Mouse (Mus musculus) lung, adult 2 months (tissue): ENCODE measurements around the gene Pdzd4. TPM values are rescaled to one million over a fixed set of nuclear protein-coding genes. Genes with fewer than 3 reads are reported as not detected.

Source experiments
- DNase-seq: peaks from one replicate; pipeline ENCODE4 v3.0.0; 2022
- H3K4me1 ChIP-seq: fragments of 200-500 bp; 2 replicates; pipeline ENCODE4 v1.6.1; 2011; ENCODE audit warnings: low read length; ENCODE audit not compliant: control insufficient read depth, insufficient read depth
- H3K4me3 ChIP-seq: fragments of 200-500 bp; replicated peaks from 2 replicates; pipeline ENCODE3; 2011; ENCODE audit warnings: low read depth, mild to moderate bottlenecking, control low read depth, low read length; ENCODE audit errors: extremely low read depth
- CTCF ChIP-seq: fragments of 200-500 bp; IDR thresholded peaks from 2 replicates; pipeline ENCODE4 v1.5.1; 2011; ENCODE audit warnings: mild to moderate bottlenecking, low read length, control low read depth; ENCODE audit not compliant: insufficient read depth
- POLR2A ChIP-seq: fragments of 200-500 bp; IDR thresholded peaks from 2 replicates; pipeline ENCODE4 v1.6.1; 2011; ENCODE audit warnings: low read depth, mild to moderate bottlenecking, control low read depth, low read length, borderline replicate concordance; ENCODE audit errors: extremely low read depth
- WGBS: fragments of 180-500 bp; shearing (Covaris S2); methylation state at CpG from one replicate; pipeline ENCODE4 v1.1.7; 2018; 5-methylcytosine and 5-hydroxymethylcytosine counted together
- polyA plus RNA-seq: library from polyadenylated mRNA; depleted of rRNA; stranded (reverse); fragments of >200 nt; gene quantifications from 2 replicates; pipeline ENCODE4 v1.2.3, GENCODE M21; 2012

Pdzd4 gene
- polyA plus RNA-seq, 1 experiment, result 2.2 TPM

GRCm38 (mm10) chrX:73786364-73787224 lies 38.2 kb downstream of the Pdzd4 start, which contains the start of the genes Idh3g and Ssr4:
Gene Idh3g, minus strand, starts transcription at chrX:73786897.
Gene Ssr4, plus strand, starts transcription at chrX:73787028.
- Histone ChIP-seq H3K4me1 (no peaks in the 10 kb centered on the region; the same call in 1 of the 2 replicates), H3K4me3 (peak within 1 kb of the TSS; percentile 98)
- TF ChIP-seq CTCF (no peak), POLR2A (peak; percentile 83; the same call in 1 of the 2 replicates)
- DNase-seq, result peak; percentile 91
- WGBS, result 28% methylated on average over 52 of the region's 52 CpGs

DNA sequence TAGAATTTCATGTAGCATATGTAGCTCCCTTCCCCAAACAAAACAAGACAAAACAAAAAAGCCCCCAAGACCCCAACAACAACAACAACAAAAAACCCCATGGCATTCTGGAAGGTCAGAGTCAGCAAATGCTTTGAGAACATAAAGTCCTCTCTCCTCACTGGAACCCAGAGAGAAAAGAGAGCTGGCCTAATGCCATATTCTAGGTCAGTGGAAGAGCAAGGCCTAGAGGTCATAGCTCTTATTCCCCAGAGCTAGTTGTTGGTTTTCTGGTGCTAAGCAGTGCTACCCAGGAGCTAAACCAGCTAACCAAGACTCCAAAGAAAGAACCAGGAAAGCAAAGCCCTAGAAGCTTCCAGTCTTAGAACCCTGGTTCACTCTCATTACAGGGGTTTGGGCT lies 39.1 kb downstream of the Pdzd4 start:
- no peak for DNase-seq
- peak overlapping the region; percentile 98 for H3K4me3 ChIP-seq
- no peaks in the 10 kb centered on the region; the same call in 1 of the 2 replicates for H3K4me1 ChIP-seq
- TF ChIP-seq CTCF, result no peak
- no peak for TF ChIP-seq POLR2A

GRCm38 (mm10) chrX:73782227-73782626 lies 42.5 kb downstream of the Pdzd4 start:
- no peak for DNase-seq
- TF ChIP-seq CTCF, result no peak
- TF ChIP-seq POLR2A, result no peak
- H3K4me3 ChIP-seq, result no peak overlapping the region
- H3K4me1 ChIP-seq, result no peaks in the 10 kb centered on the region; the same call in 1 of the 2 replicates
- 73% methylated on average over 3 of the region's 3 CpGs for WGBS

GRCm38 (mm10) chrX:73774802-73775483 lies 49.8 kb downstream of the Pdzd4 start:
- TF ChIP-seq CTCF, result no peak
- 0 out of 2 replicates have a peak, but pooled peaks have one; percentile 5 for TF ChIP-seq POLR2A
- DNase-seq, result no peak
- Histone ChIP-seq H3K4me1 (no peaks in the 10 kb centered on the region), H3K4me3 (no peak overlapping the region)
- 72% methylated on average over 10 of the region's 10 CpGs for WGBS

DNA sequence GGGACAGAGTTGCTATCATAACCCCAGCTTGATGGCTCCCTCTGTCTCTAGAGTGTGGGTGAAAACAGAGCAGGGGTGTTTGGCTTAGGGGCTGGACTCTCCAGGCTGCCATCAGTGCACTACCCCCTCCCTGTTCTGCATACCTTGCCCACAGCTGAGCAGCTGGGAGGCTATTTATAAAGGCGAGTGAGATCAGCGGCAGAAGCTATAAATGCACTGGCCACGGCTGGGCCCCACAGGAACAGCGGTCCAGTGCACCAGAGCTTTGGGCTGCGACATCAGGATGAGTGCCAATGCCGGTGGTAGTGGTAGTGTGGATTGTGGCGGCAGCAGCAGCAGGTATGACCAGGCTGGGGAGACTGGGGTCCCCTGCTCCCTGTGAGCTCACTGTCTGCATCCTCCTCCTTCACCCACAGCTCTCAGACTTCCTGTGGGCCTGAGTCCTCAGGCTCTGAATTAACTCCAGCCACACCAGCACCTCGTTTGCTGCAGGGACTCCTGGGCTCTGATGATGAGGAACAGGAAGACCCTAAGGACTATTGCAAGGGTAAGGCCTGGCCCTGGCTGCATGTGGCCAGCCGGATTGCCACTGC lies 50.5 kb downstream of the Pdzd4 start, which contains the start of gene Srpk3:
Gene Srpk3 (plus strand): TSS at position 238 of the 593 bp plus-strand sequence.
- H3K4me1 ChIP-seq, result no peaks in the 10 kb centered on the region
- TF ChIP-seq CTCF (no peak), POLR2A (no peak)
- H3K4me3 ChIP-seq, result no peak within 1 kb of the TSS
- DNase-seq, result no peak
- whole genome bisulfite sequencing, result 38% methylated on average over 9 of the region's 9 CpGs

DNA sequence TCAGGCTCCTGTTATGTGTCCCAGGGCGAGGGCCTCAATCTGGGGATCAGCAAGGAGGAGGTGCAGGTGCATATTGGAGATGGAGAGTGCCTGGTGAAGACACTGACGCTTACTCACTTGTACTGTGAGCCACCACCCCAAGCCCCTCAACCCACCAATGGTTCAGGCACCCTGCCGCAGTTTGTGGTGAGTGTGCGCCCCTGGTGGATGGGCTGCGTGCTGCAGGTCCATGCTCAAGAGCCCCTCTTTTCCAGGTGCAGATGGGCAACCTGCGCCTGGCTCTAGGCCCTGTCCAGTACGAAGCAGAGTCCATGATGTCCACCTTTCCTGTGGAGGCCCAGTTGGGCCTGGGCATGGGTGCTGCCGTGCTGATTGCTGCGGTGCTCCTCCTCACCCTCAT lies 57.5 kb downstream of the Pdzd4 start:
- DNase-seq, result no peak
- no peak for TF ChIP-seq POLR2A
- TF ChIP-seq CTCF, result peak; percentile 41
- Histone ChIP-seq H3K4me1 (peaks cover 7% of the 10 kb centered on the region), H3K4me3 (no peak overlapping the region)
- 68% methylated on average over 9 of the region's 9 CpGs for WGBS

DNA sequence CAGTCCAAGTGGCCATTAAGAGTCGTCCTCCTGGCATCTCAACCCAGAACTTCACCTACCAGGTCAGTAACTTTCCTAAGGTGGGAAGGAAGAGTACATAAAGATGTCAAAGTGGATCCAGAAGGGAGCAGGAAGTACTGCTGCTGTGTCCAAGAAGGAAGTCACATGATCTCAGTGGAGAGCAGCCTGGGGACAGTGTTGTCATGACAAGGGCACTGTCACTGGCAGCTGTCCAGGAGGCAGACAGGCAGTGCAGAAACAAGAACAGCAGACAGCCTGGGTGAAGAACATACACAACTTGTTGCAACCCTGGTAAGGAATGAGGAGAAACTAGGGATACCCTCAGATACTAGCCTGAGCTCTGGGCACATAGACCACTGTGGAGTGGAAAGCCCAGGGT lies 59.5 kb downstream of the Pdzd4 start:
- DNase-seq, result peak; percentile 17
- 36% methylated on average over 1 of the region's 1 CpGs for WGBS
- TF ChIP-seq POLR2A, result no peak
- TF ChIP-seq CTCF, result no peak
- no peak overlapping the region for H3K4me3 ChIP-seq
- peaks cover 7% of the 10 kb centered on the region for H3K4me1 ChIP-seq

DNA sequence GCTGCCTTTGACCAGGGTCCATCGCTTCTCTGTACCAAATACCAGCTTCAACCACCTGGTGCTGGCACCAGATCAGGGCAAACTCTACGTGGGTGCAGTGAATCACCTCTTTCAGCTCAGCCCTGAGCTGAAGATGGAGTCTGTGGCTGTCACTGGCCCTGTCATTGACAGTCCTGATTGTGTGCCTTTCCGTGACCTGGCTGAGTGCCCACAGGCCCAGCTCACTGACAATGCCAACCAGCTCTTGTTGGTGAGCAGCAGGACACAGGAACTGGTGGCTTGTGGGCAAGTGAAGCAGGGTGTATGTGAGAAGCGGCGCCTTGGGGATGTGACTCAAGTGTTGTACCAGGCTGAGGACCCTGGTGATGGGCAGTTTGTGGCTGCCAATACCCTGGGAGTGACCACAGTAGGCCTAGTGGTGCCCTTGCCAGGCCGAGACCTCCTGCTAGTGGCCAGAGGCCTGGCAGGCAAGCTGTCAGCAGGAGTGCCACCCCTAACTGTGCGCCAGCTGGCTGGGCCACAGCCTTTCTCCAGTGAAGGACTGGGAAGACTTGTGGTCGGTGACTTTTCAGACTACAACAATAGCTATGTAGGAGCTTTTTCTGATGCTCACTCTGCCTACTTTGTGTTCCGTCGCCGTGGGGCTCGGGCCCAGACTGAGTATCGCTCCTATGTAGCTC lies 66.0 kb downstream of the Pdzd4 start:
- no peak for DNase-seq
- WGBS, result 81% methylated on average over 13 of the region's 13 CpGs
- H3K4me3 ChIP-seq, result no peak overlapping the region
- H3K4me1 ChIP-seq, result no peaks in the 10 kb centered on the region
- TF ChIP-seq CTCF (no peak), POLR2A (no peak)

DNA sequence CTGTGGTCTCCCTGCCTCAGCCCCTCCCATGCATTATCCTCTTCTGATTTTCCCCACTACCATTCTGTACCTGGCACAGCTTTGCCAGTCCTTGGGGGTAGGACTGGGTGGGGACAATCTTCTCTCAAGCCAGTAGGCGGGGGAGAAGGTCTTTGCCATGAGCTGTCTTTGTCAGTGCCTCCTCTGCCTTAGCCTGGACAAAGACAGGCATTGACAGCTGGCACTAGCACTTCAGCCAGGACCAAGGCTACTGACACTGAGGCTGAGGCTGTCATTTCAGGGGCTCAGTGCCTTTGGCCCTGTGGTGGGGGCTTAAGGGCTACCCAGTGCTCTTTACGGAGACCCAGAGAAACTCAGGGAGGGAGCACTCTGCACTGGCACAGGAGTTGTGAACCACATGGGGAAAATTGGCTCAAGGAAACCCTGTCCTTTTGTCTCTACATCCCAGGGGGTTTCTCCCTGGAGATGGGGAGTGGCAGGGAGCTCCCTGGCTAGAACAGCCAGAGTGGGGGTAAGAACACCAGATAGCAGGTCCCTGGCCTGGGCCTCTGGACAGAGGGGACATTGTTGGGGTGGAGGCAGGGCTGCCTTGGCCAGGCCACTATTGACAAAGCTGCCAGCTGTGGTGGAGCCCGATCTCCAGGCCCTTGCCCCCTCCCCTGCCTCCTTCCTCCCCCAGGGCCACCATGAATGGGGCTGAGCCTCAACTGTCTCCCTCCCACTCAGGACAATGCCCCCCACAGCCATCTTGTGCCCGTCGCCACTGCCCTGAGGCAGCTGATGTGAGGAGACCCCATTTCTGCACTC lies 68.2 kb downstream of the Pdzd4 start, which contains the start of gene Plxnb3:
Gene Plxnb3 (plus strand): TSS at position 757 of the 807 bp plus-strand sequence.
- DNase-seq, result no peak
- TF ChIP-seq POLR2A (no peak), CTCF (no peak)
- H3K4me1 ChIP-seq, result no peaks in the 10 kb centered on the region
- WGBS, result 83% methylated on average over 5 of the region's 5 CpGs
- no peak within 1 kb of the TSS for H3K4me3 ChIP-seq
